Mouse (Mus musculus) left cerebral cortex, adult 11 months (tissue): ENCODE data around the gene Bod1.

Source experiments
- DNase-seq: peaks from one replicate; pipeline ENCODE4 v3.0.0; 2022; ENCODE audit warnings: low spot score

The Bod1 gene

GRCm38 (mm10) chr11:31671354-31672169 lies at the start of gene Bod1:
Gene Bod1 (minus strand): TSS chr11:31671885.
- peak; percentile 95 for DNase-seq

GRCm38 (mm10) chr11:31719090-31719489 lies 47.4 kb upstream of the Bod1 start:
- DNase-seq: no peak

GRCm38 (mm10) chr11:31717926-31718735 lies 46.4 kb upstream of the Bod1 start:
- no peak for DNase-seq

GRCm38 (mm10) chr11:31713641-31714121 lies 42.0 kb upstream of the Bod1 start:
- DNase-seq: peak; percentile 63

- no peak for DNase-seq
Measured at GRCm38 (mm10) chr11:31713116-31713515, 41.4 kb upstream of the Bod1 start.

GRCm38 (mm10) chr11:31707771-31708170 lies 36.1 kb upstream of the Bod1 start:
- DNase-seq: no peak

GRCm38 (mm10) chr11:31703173-31703572 lies 31.5 kb upstream of the Bod1 start:
- DNase-seq: peak; percentile 63

GRCm38 (mm10) chr11:31701901-31702300 lies 30.2 kb upstream of the Bod1 start:
- DNase-seq: no peak

- DNase-seq: no peak
Measured at GRCm38 (mm10) chr11:31699502-31699901, 27.8 kb upstream of the Bod1 start.

- peak; percentile 82 for DNase-seq
Measured at GRCm38 (mm10) chr11:31694801-31695200, 23.1 kb upstream of the Bod1 start.

- DNase-seq: no peak
Measured at GRCm38 (mm10) chr11:31694109-31694508, 22.4 kb upstream of the Bod1 start.

- DNase-seq: no peak
Measured at GRCm38 (mm10) chr11:31693322-31693721, 21.6 kb upstream of the Bod1 start.

GRCm38 (mm10) chr11:31688956-31689355 lies 17.3 kb upstream of the Bod1 start:
- DNase-seq: no peak

GRCm38 (mm10) chr11:31684913-31685567 lies 13.4 kb upstream of the Bod1 start:
- no peak for DNase-seq

- DNase-seq: no peak
Measured at GRCm38 (mm10) chr11:31684126-31684525, 12.4 kb upstream of the Bod1 start.

GRCm38 (mm10) chr11:31679840-31680381 lies 8.2 kb upstream of the Bod1 start:
- no peak for DNase-seq

- no peak for DNase-seq
Measured at GRCm38 (mm10) chr11:31677309-31677708, 5.6 kb upstream of the Bod1 start.

- no peak for DNase-seq
Measured at GRCm38 (mm10) chr11:31676661-31677252, 5.1 kb upstream of the Bod1 start.

GRCm38 (mm10) chr11:31675430-31675829 lies 3.7 kb upstream of the Bod1 start:
- DNase-seq: no peak

GRCm38 (mm10) chr11:31672170-31672563 lies 482 bp upstream of the Bod1 start:
- no peak for DNase-seq

GRCm38 (mm10) chr11:31670468-31670921 lies 1.2 kb downstream of the Bod1 start:
- no peak for DNase-seq
